Comparison of ENCODE assay signal across 8 mouse cellular contexts in the genomic region with DNA sequence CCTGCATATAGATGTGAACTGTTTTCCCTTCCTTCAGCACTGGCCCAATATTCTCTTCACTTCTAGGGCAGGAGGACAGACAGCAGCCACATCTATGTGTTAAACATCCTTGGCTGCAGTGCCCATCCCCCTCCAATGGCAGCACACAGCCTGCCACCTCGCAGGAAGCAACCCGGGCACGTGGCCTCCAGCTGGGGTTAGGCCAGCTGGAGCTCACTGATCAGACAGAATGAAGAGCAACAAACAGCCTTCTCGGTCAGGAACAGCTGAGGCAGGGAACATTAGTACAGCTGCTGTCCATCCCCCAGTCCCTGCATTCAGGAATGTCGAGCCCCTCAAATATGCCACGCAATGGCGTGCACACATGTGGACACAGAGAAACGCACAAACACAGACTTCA.
A peak's percentile ranks its signal among the peaks of the same experiment; 100 is the strongest.
DNase-seq lines count a peak whose midpoint lies in the region; ATAC-seq and TF ChIP-seq lines count a peak whose summit lies in the region.

No protein-coding gene starts in this region.

- no peak for TF ChIP-seq CTCF in brain, embryonic 14.5 days (IDR thresholded peaks at IDR 0.05; ENCODE audit: borderline replicate concordance, extremely low read depth, insufficient read depth, insufficient read length)

- 0 out of 2 replicates have a peak, but pooled peaks have one; percentile 24 for ATAC-seq in heart, embryonic 14.5 days (ENCODE audit: insufficient number of reproducible peaks, insufficient read depth, low FRiP score, low read depth)

- H3K9me3 ChIP-seq in heart, embryonic 14.5 days (ENCODE audit: control insufficient read depth, low read length) = no peaks in the 10 kb centered on the region

- no peak overlapping the region for H3K4me3 ChIP-seq in heart, embryonic 14.5 days (ENCODE audit: control insufficient read depth in 1 of 2, insufficient read depth in 1 of 2, low read depth in 1 of 2, low read length in 2 of 2)

- H3K4me1 ChIP-seq in heart, embryonic 14.5 days (ENCODE audit: control insufficient read depth in 2 of 2, insufficient read depth in 2 of 2, low read length in 2 of 2) = peaks cover 38 to 45% of the 10 kb centered on the region in 2 experiments

- H3K9ac ChIP-seq in heart, embryonic 14.5 days (ENCODE audit: low read length) = no peak overlapping the region

- H3K27ac ChIP-seq in heart, embryonic 14.5 days (replicated peaks in 1 of 2; ENCODE audit: control insufficient read depth in 1 of 2, insufficient read depth in 1 of 2, low read depth in 2 of 2, low read length in 2 of 2) = peak overlapping the region in 1 of 2 experiments; percentile 15; a peak in 1 of 4 replicates

- no peak overlapping the region for H3K4me2 ChIP-seq in heart, embryonic 14.5 days (ENCODE audit: low read length)

- 36% methylated on average over 8 of the region's 8 CpGs for WGBS in heart, embryonic 14.5 days

- no peaks in the 10 kb centered on the region for H3K27me3 ChIP-seq in heart, embryonic 14.5 days (ENCODE audit: control insufficient read depth, insufficient read depth, low read length)
- H3K27me3 ChIP-seq in splenic B cell, adult 2 months (ENCODE audit: control insufficient read depth, insufficient read depth, low read length, poor library complexity, severe bottlenecking) = no peaks in the 10 kb centered on the region

- TF ChIP-seq POLR2A in brain, embryonic 14.5 days (IDR thresholded peaks at IDR 0.05; ENCODE audit: borderline replicate concordance, extremely low read depth, insufficient read depth, insufficient read length, poor library complexity, severe bottlenecking) = no peak

- H3K36me3 ChIP-seq in heart, embryonic 14.5 days (ENCODE audit: control insufficient read depth, insufficient read depth, low read length) = 0 out of 2 replicates have a peak, but pooled peaks cover 2% of the 10 kb centered on the region
- H3K36me3 ChIP-seq in splenic B cell, adult 2 months (ENCODE audit: control insufficient read depth, insufficient read depth, low read length, poor library complexity, severe bottlenecking) = no peaks in the 10 kb centered on the region

- DNase-seq in adrenal gland, adult (ENCODE audit: inconsistent age in 2 of 2, low spot score in 1 of 2) = peak; percentile 22 to 47
- DNase-seq in adrenal gland, postnatal 4 days (ENCODE audit: low spot score in 2 of 2) = no peak
- peak; percentile 74 for DNase-seq in brain, embryonic 14.5 days (ENCODE audit: low read depth)
- DNase-seq in kidney, postnatal 4 days = peak; percentile 40 to 62
- peak; percentile 62 for DNase-seq in lung, postnatal 14 days
- DNase-seq in splenic B cell, adult 2 months (ENCODE audit: low read depth, low spot score) = peak; percentile 12
- no peak for DNase-seq in urinary bladder, postnatal 25 days (ENCODE audit: low spot score)

Comparison
In these comparisons a context has a peak if more than half of its experiments do, and no peak if none do; other contexts are left out.
1. DNase-seq: peak in adrenal gland, adult (2 of 2), brain, embryonic 14.5 days (single experiment), kidney, postnatal 4 days (2 of 2), lung, postnatal 14 days (single experiment) and splenic B cell, adult 2 months (single experiment); none in adrenal gland, postnatal 4 days (0 of 2) and urinary bladder, postnatal 25 days (single experiment).